Mouse (Mus musculus) megakaryocyte, embryonic 14.5 days (primary cell): ENCODE measurements around the gene Pdk2.

Source experiments
- FLI1 ChIP-seq: IDR thresholded peaks from 2 replicates; pipeline ENCODE4 v1.6.1; 2012; ENCODE audit warnings: low read length, inconsistent platforms, mixed read lengths
- GATA1 ChIP-seq: IDR thresholded peaks from 3 replicates; pipeline ENCODE4 v1.6.1; 2012; ENCODE audit warnings: mixed read lengths, low read length, inconsistent platforms, borderline replicate concordance

- no peak for TF ChIP-seq GATA1
- no peak for TF ChIP-seq FLI1
Measured at GRCm38 (mm10) chr11:95079256-95079875, 38.2 kb upstream of the Pdk2 start.
